Mouse (Mus musculus) liver, adult 2 months (tissue): ENCODE measurements around the gene Ap3m1. TPM values are rescaled to one million over a fixed set of nuclear protein-coding genes. Genes with fewer than 3 reads are reported as not detected.
"Not testable (repeated sequence)": the region's sequence is repeated elsewhere in the genome, so short reads cannot be mapped to it uniquely, and the experiment has no call there.

Experiments used
- DNase-seq: peaks from one replicate; pipeline ENCODE4 v3.0.0-alpha.2; 2011; ENCODE audit warnings: low read depth, low spot score; ENCODE audit errors: extremely low read depth
- H3K27ac ChIP-seq: fragments of 200-500 bp; replicated peaks from 2 replicates; pipeline ENCODE4 v1.5.1; 2012; ENCODE audit warnings: low read depth, mild to moderate bottlenecking, control low read depth, inconsistent platforms, low read length; ENCODE audit not compliant: insufficient read depth
- H3K27me3 ChIP-seq: fragments of 200-500 bp; 2 replicates; pipeline ENCODE4 v1.6.1; 2012; ENCODE audit warnings: mild to moderate bottlenecking, moderate library complexity, low read length, inconsistent platforms; ENCODE audit not compliant: control insufficient read depth, insufficient read depth
- H3K36me3 ChIP-seq: fragments of 200-500 bp; 2 replicates; pipeline ENCODE4 v1.6.1; 2012; ENCODE audit warnings: low read length, inconsistent platforms; ENCODE audit not compliant: control insufficient read depth, insufficient read depth
- H3K4me1 ChIP-seq: fragments of 200-500 bp; 2 replicates; pipeline ENCODE4 v1.6.1; 2011; ENCODE audit warnings: low read length; ENCODE audit not compliant: control insufficient read depth, insufficient read depth
- H3K4me3 ChIP-seq: fragments of 200-500 bp; 2 replicates; pipeline ENCODE4 v1.5.1; 2011; ENCODE audit warnings: low read depth, mild to moderate bottlenecking, control low read depth, low read length, moderate library complexity; ENCODE audit not compliant: insufficient read depth
- H3K79me2 ChIP-seq: fragments of 200-500 bp; 2 replicates; pipeline ENCODE4 v1.6.1; 2012; ENCODE audit warnings: inconsistent platforms, mild to moderate bottlenecking, low read length, moderate library complexity; ENCODE audit not compliant: control insufficient read depth, insufficient read depth
- H3K9ac ChIP-seq: fragments of 200-500 bp; 2 replicates; pipeline ENCODE4 v1.6.1; 2012; ENCODE audit warnings: low read depth, mild to moderate bottlenecking, control low read depth, inconsistent platforms, low read length
- CTCF ChIP-seq: fragments of 200-500 bp; IDR thresholded peaks from 2 replicates; pipeline ENCODE4 v1.5.1; 2011; ENCODE audit warnings: low read depth, low read length, control low read depth
- POLR2A ChIP-seq: fragments of 200-500 bp; IDR thresholded peaks from 2 replicates; pipeline ENCODE4 v1.6.1; 2011; ENCODE audit warnings: low read length, control low read depth; ENCODE audit not compliant: insufficient read depth; ENCODE audit errors: extremely low read depth
- WGBS: fragments of 180-500 bp; shearing (Covaris S2); methylation state at CpG from one replicate; pipeline ENCODE4 v1.1.7; 2018; 5-methylcytosine and 5-hydroxymethylcytosine counted together
- polyA plus RNA-seq: library from polyadenylated mRNA; depleted of rRNA; stranded (reverse); fragments of >200 nt; gene quantifications from 2 replicates; pipeline ENCODE4 v1.2.3, GENCODE M21; 2012
- total RNA-seq: library from RNA; depleted of rRNA; stranded (reverse); fragments of >200 nt; gene quantifications from 2 replicates; pipeline ENCODE4 v1.2.3, GENCODE M21; 2014

Ap3m1 gene
- total and polyA plus RNA-seq, 2 experiments: 44.8 to 126 TPM

GRCm38 (mm10) chr14:21096279-21096678 is 44.0 kb upstream of the Ap3m1 start:
- Histone ChIP-seq H3K27ac (peak overlapping the region; percentile 92), H3K4me3 (no peak overlapping the region), H3K36me3 (peaks cover 43% of the 10 kb centered on the region), H3K79me2 (peaks cover 16% of the 10 kb centered on the region; the same call in 1 of the 2 replicates), H3K27me3 (no peaks in the 10 kb centered on the region), H3K9ac (peak overlapping the region; percentile 53; the same call in 1 of the 2 replicates), H3K4me1 (peaks cover 52% of the 10 kb centered on the region)
- TF ChIP-seq POLR2A (no peak), CTCF (no peak)
- DNase-seq: no peak

GRCm38 (mm10) chr14:21094161-21094560 is 41.9 kb upstream of the Ap3m1 start:
- DNase-seq, H3K4me3 ChIP-seq, H3K27me3 ChIP-seq, H3K9ac ChIP-seq: not testable (repeated sequence)
- Histone ChIP-seq H3K36me3 (peaks cover 36% of the 10 kb centered on the region), H3K27ac (0 out of 2 replicates have a peak overlapping the region, but pooled peaks have one; percentile 7), H3K79me2 (peaks cover 14% of the 10 kb centered on the region; the same call in 1 of the 2 replicates), H3K4me1 (peaks cover 49% of the 10 kb centered on the region)

GRCm38 (mm10) chr14:21090930-21091486 is 38.7 kb upstream of the Ap3m1 start:
- Histone ChIP-seq H3K27ac (peak overlapping the region; percentile 49), H3K9ac (no peak overlapping the region), H3K36me3 (peaks cover 26% of the 10 kb centered on the region), H3K4me3 (no peak overlapping the region), H3K4me1 (peaks cover 48% of the 10 kb centered on the region), H3K79me2 (peaks cover 18% of the 10 kb centered on the region; the same call in 1 of the 2 replicates), H3K27me3 (no peaks in the 10 kb centered on the region)
- no peak for TF ChIP-seq CTCF
- TF ChIP-seq POLR2A: no peak
- WGBS: 53% methylated on average over 3 of the region's 3 CpGs
- no peak for DNase-seq

GRCm38 (mm10) chr14:21090400-21090799 is 38.1 kb upstream of the Ap3m1 start:
- Histone ChIP-seq H3K27me3 (no peaks in the 10 kb centered on the region), H3K36me3 (peaks cover 28% of the 10 kb centered on the region), H3K79me2 (peaks cover 18% of the 10 kb centered on the region; the same call in 1 of the 2 replicates), H3K4me1 (peaks cover 45% of the 10 kb centered on the region), H3K27ac (peak overlapping the region; percentile 80), H3K9ac (peak overlapping the region; percentile 57), H3K4me3 (no peak overlapping the region)
- TF ChIP-seq POLR2A (no peak), CTCF (no peak)
- peak; percentile 82 for DNase-seq
- WGBS: 25% methylated on average over 3 of the region's 3 CpGs

GRCm38 (mm10) chr14:21088731-21089130 is 36.4 kb upstream of the Ap3m1 start:
- no peaks in the 10 kb centered on the region for H3K27me3 ChIP-seq
- WGBS: 52% methylated on average over 3 of the region's 3 CpGs
- no peak overlapping the region for H3K4me3 ChIP-seq
- H3K36me3 ChIP-seq: peaks cover 22% of the 10 kb centered on the region
- peak overlapping the region; percentile 33; the same call in 1 of the 2 replicates for H3K9ac ChIP-seq
- no peak for DNase-seq
- TF ChIP-seq POLR2A: no peak
- no peak overlapping the region; the same call in 1 of the 2 replicates for H3K27ac ChIP-seq
- H3K79me2 ChIP-seq: peaks cover 24% of the 10 kb centered on the region; the same call in 1 of the 2 replicates
- peaks cover 40% of the 10 kb centered on the region for H3K4me1 ChIP-seq

GRCm38 (mm10) chr14:21087390-21088060 is 35.2 kb upstream of the Ap3m1 start:
- no peak for TF ChIP-seq POLR2A
- TF ChIP-seq CTCF: no peak
- Histone ChIP-seq H3K4me3 (no peak overlapping the region), H3K27ac (peak overlapping the region; percentile 37), H3K36me3 (peaks cover 25% of the 10 kb centered on the region), H3K79me2 (peaks cover 31% of the 10 kb centered on the region), H3K9ac (peak overlapping the region; percentile 22), H3K4me1 (peaks cover 45% of the 10 kb centered on the region), H3K27me3 (no peaks in the 10 kb centered on the region)
- 30% methylated on average over 4 of the region's 4 CpGs for WGBS
- DNase-seq: peak; percentile 68
